8 mouse cellular contexts compared by ENCODE assay signal in genomic region chr12:76961052-76961931, GRCm38 (mm10). TPM values are rescaled to one million over a fixed set of nuclear protein-coding genes. Genes with fewer than 3 reads are reported as not detected.
DNase-seq lines count a peak whose midpoint lies in the region; ATAC-seq and TF ChIP-seq lines count a peak whose summit lies in the region.

No protein-coding gene starts in this region.

- H3K9ac ChIP-seq in embryonic facial prominence, embryonic 13.5 days, result peak overlapping the region; percentile 87
- peak overlapping the region; percentile 88 for H3K9ac ChIP-seq in intestine, embryonic 15.5 days
- peak overlapping the region; percentile 77 for H3K9ac ChIP-seq in midbrain, embryonic 11.5 days (ENCODE audit: low read length)

- DNase-seq in layer of hippocampus, postnatal 36 days, result peak; percentile 26 to 51
- DNase-seq in layer of hippocampus, adult 18-20 months (ENCODE audit: low spot score in 2 of 2), result no peak
- no peak for DNase-seq in Patski (ENCODE audit: low read depth, low spot score)
- DNase-seq in midbrain, embryonic 11.5 days (ENCODE audit: low spot score, missing footprints), result peak; percentile 95
- DNase-seq in urinary bladder, postnatal 10 days (ENCODE audit: low spot score), result no peak
- DNase-seq in c-Kit-positive CD71-positive TER-119-positive erythroid progenitor cells, embryonic 14.5 days (ENCODE audit: low spot score), result no peak

- CTCF ChIA-PET in Patski (lab: Charles Lee), result no interaction called here

- no peak for TF ChIP-seq CTCF in Patski (IDR thresholded peaks at IDR 0.05)

- in situ Hi-C loops in Patski (cut with MboI; ENCODE audit: low pct_unique_long_range_greater_than_20kb), result no loop called here

- H3K27ac ChIP-seq in embryonic facial prominence, embryonic 13.5 days, result peak overlapping the region; percentile 33; the same call in 1 of the 2 replicates
- peak overlapping the region; percentile 67 for H3K27ac ChIP-seq in intestine, embryonic 15.5 days
- peak overlapping the region; percentile 35; the same call in 1 of the 2 replicates for H3K27ac ChIP-seq in midbrain, embryonic 11.5 days (ENCODE audit: low read depth, low read length)

- no peaks in the 10 kb centered on the region for H3K9me3 ChIP-seq in embryonic facial prominence, embryonic 13.5 days
- no peaks in the 10 kb centered on the region for H3K9me3 ChIP-seq in intestine, embryonic 15.5 days
- H3K9me3 ChIP-seq in midbrain, embryonic 11.5 days (ENCODE audit: control insufficient read depth, low read length), result no peaks in the 10 kb centered on the region

- peaks cover 20% of the 10 kb centered on the region for H3K36me3 ChIP-seq in embryonic facial prominence, embryonic 13.5 days
- peaks cover 6% of the 10 kb centered on the region; the same call in 1 of the 2 replicates for H3K36me3 ChIP-seq in intestine, embryonic 15.5 days
- H3K36me3 ChIP-seq in midbrain, embryonic 11.5 days (ENCODE audit: control insufficient read depth, insufficient read depth, low read length), result no peaks in the 10 kb centered on the region

- POLR2A ChIA-PET in Patski (lab: Charles Lee), result no interaction called here

- H3K27me3 ChIP-seq in Patski, result no peaks in the 10 kb centered on the region
- no peaks in the 10 kb centered on the region for H3K27me3 ChIP-seq in embryonic facial prominence, embryonic 13.5 days
- no peaks in the 10 kb centered on the region for H3K27me3 ChIP-seq in intestine, embryonic 15.5 days (replicated peaks)
- H3K27me3 ChIP-seq in midbrain, embryonic 11.5 days (ENCODE audit: control insufficient read depth, insufficient read depth, low read length), result no peaks in the 10 kb centered on the region

- H3K4me2 ChIP-seq in embryonic facial prominence, embryonic 13.5 days, result peak overlapping the region; percentile 83
- H3K4me2 ChIP-seq in intestine, embryonic 15.5 days (replicated peaks), result peak overlapping the region; percentile 77
- H3K4me2 ChIP-seq in midbrain, embryonic 11.5 days, result peak overlapping the region; percentile 83

- peak; percentile 29 for ATAC-seq in Patski
- ATAC-seq in embryonic facial prominence, embryonic 13.5 days (ENCODE audit: insufficient number of reproducible peaks, insufficient read depth, low FRiP score, low TSS enrichment, low read depth), result peak; percentile 33
- peak; percentile 40 for ATAC-seq in intestine, embryonic 15.5 days
- peak; percentile 47 for ATAC-seq in midbrain, embryonic 11.5 days (ENCODE audit: low FRiP score)

- 7% methylated on average over 36 of the region's 45 CpGs for WGBS in embryonic facial prominence, embryonic 13.5 days
- whole genome bisulfite sequencing in intestine, embryonic 15.5 days, result 5% methylated on average over 37 of the region's 45 CpGs
- WGBS in midbrain, embryonic 11.5 days, result 5% methylated on average over 37 of the region's 45 CpGs

- H3K4me3 ChIP-seq in embryonic facial prominence, embryonic 13.5 days, result peak overlapping the region; percentile 86
- peak overlapping the region; percentile 94 for H3K4me3 ChIP-seq in intestine, embryonic 15.5 days (replicated peaks)
- H3K4me3 ChIP-seq in midbrain, embryonic 11.5 days (ENCODE audit: low read depth, low read length), result peak overlapping the region; percentile 94

- peaks cover 9% of the 10 kb centered on the region for H3K4me1 ChIP-seq in embryonic facial prominence, embryonic 13.5 days
- H3K4me1 ChIP-seq in intestine, embryonic 15.5 days (replicated peaks), result peaks cover 8% of the 10 kb centered on the region
- peaks cover 14% of the 10 kb centered on the region for H3K4me1 ChIP-seq in midbrain, embryonic 11.5 days (ENCODE audit: control insufficient read depth, insufficient read depth, low read length)

RNA-seq across cellular contexts. Expression of gene Max, which starts 0.7 kb away (rescaled TPM):
- 10 to 100 TPM; 72.0 to 76.5 TPM for total RNA-seq in layer of hippocampus, postnatal 36 days (2021)
- 10 to 100 TPM; 75.3 to 76.5 TPM for total RNA-seq in layer of hippocampus, adult 18-20 months (2021)
- polyA plus RNA-seq in Patski (2021), result 64.4 TPM
- 15.3 and 16.3 TPM in 2 replicates for polyA plus RNA-seq in embryonic facial prominence, embryonic 13.5 days (2015; fragmentation: Nextera tagmentation; extraction: Ambion mirVana)
- polyA plus RNA-seq in intestine, embryonic 15.5 days (2015; fragmentation: Nextera tagmentation; extraction: Ambion mirVana), result 13.0 and 13.1 TPM in 2 replicates
- 29.2 and 37.5 TPM in 2 replicates for polyA plus RNA-seq in midbrain, embryonic 11.5 days (2014; fragmentation: Nextera tagmentation; extraction: Ambion mirVana)

Comparison
In these comparisons a context has a peak if more than half of its experiments do, and no peak if none do; other contexts are left out.
1. DNase-seq: peak in layer of hippocampus, postnatal 36 days (2 of 2) and midbrain, embryonic 11.5 days (single experiment); none in layer of hippocampus, adult 18-20 months (0 of 2), Patski (single experiment), urinary bladder, postnatal 10 days (single experiment) and c-Kit-positive CD71-positive TER-119-positive erythroid progenitor cells, embryonic 14.5 days (single experiment).
2. Peak in every context shown above with its lines, with median percentiles within 50 percentile points of each other: ATAC-seq, H3K27ac ChIP-seq, H3K4me2 ChIP-seq, H3K4me3 ChIP-seq and H3K9ac ChIP-seq.